Mouse (Mus musculus) olfactory bulb, adult 2 months (tissue): Measurements from ENCODE around the gene Nrm.

ENCODE experiments used
- CTCF ChIP-seq: fragments of 200-500 bp; IDR thresholded peaks from 2 replicates; pipeline ENCODE4 v1.5.1; 2012; ENCODE audit warnings: low read depth, mild to moderate bottlenecking, low read length, moderate library complexity; ENCODE audit not compliant: insufficient read depth
- POLR2A ChIP-seq: fragments of 200-500 bp; IDR thresholded peaks from 2 replicates; pipeline ENCODE4 v1.6.1; 2012; ENCODE audit warnings: mild to moderate bottlenecking, low read depth, low read length, moderate library complexity; ENCODE audit not compliant: insufficient read depth

GRCm38 (mm10) chr17:35907609-35908008 is 46.5 kb downstream of the Nrm start:
- no peak for TF ChIP-seq POLR2A
- TF ChIP-seq CTCF: no peak
